ENCODE assay signal across 8 mouse cellular contexts in genomic region chr16:32499430-32500037, GRCm38 (mm10). TPM values are rescaled to one million over a fixed set of nuclear protein-coding genes. Genes with fewer than 3 reads are reported as not detected.
DNase-seq lines count a peak whose midpoint lies in the region; ATAC-seq lines count a peak whose summit lies in the region.

No protein-coding gene starts in this region.

- DNase-seq in ES-CJ7 (ENCODE audit: low read depth, low spot score) = peak; percentile 94
- peak; percentile 87 for DNase-seq in cerebellum, adult 11 months
- DNase-seq in heart, postnatal 36 days = peak; percentile 81 to 88
- peak; percentile 79 for DNase-seq in layer of hippocampus, adult 9-10 months (ENCODE audit: low spot score)
- DNase-seq in ovary, postnatal 14 days (ENCODE audit: low spot score) = peak; percentile 88
- DNase-seq in thymus, postnatal 10 days (ENCODE audit: low spot score in 2 of 2) = peak; percentile 71 to 92

- intact Hi-C loops in heart, postnatal 36 days (cut with DNase I) = loop anchor here (2.0 to 5.0 kb wide), 3 partner anchors 127 to 383 kb away; no protein-coding TSS in a partner anchor

- H3K27ac ChIP-seq in forebrain, embryonic 15.5 days (replicated peaks) = peak overlapping the region; percentile 63; the same call in 1 of the 2 replicates
- H3K27ac ChIP-seq in lung, embryonic 16.5 days (ENCODE audit: low read length) = no peak overlapping the region

- peak overlapping the region; percentile 60 for H3K4me2 ChIP-seq in forebrain, embryonic 15.5 days (replicated peaks)
- H3K4me2 ChIP-seq in lung, embryonic 16.5 days (ENCODE audit: low read depth, low read length) = peak overlapping the region; percentile 76

- WGBS in forebrain, embryonic 15.5 days = 8% methylated on average over 22 of the region's 22 CpGs
- 8% methylated on average over 22 of the region's 22 CpGs for WGBS in lung, embryonic 16.5 days

- no peaks in the 10 kb centered on the region for H3K36me3 ChIP-seq in forebrain, embryonic 15.5 days
- no peaks in the 10 kb centered on the region for H3K36me3 ChIP-seq in lung, embryonic 16.5 days (ENCODE audit: control insufficient read depth, insufficient read depth, low read length)

- peak overlapping the region; percentile 65 for H3K9ac ChIP-seq in forebrain, embryonic 15.5 days (replicated peaks)
- peak overlapping the region; percentile 56 for H3K9ac ChIP-seq in lung, embryonic 16.5 days (ENCODE audit: low read length)

- ATAC-seq in forebrain, embryonic 15.5 days (replicated peaks) = peak; percentile 95
- peak; percentile 91 for ATAC-seq in lung, embryonic 16.5 days (ENCODE audit: low read depth)

- no peaks in the 10 kb centered on the region for H3K27me3 ChIP-seq in forebrain, embryonic 15.5 days
- H3K27me3 ChIP-seq in lung, embryonic 16.5 days (ENCODE audit: control insufficient read depth, insufficient read depth, low read depth, low read length) = no peaks in the 10 kb centered on the region

- H3K4me3 ChIP-seq in forebrain, embryonic 15.5 days = peak overlapping the region; percentile 44
- H3K4me3 ChIP-seq in lung, embryonic 16.5 days (ENCODE audit: low read length) = peak overlapping the region; percentile 46

- no peaks in the 10 kb centered on the region for H3K9me3 ChIP-seq in forebrain, embryonic 15.5 days
- no peaks in the 10 kb centered on the region for H3K9me3 ChIP-seq in lung, embryonic 16.5 days (ENCODE audit: control insufficient read depth, low read length)

- H3K4me1 ChIP-seq in forebrain, embryonic 15.5 days = peaks cover 6% of the 10 kb centered on the region; the same call in 1 of the 2 replicates
- no peaks in the 10 kb centered on the region; the same call in 1 of the 2 replicates for H3K4me1 ChIP-seq in lung, embryonic 16.5 days (replicated peaks; ENCODE audit: control insufficient read depth, insufficient read depth, low read length)

RNA-seq across cellular contexts. Expression of gene Zdhhc19, which starts 3.5 kb away (rescaled TPM):
- not detected in 2 replicates for polyA plus RNA-seq in forebrain, embryonic 15.5 days (2015; fragmentation: Nextera tagmentation; extraction: Ambion mirVana)
- not detected for total RNA-seq in heart, postnatal 36 days (2021)
- polyA plus RNA-seq in lung, embryonic 16.5 days (2015; fragmentation: Nextera tagmentation; extraction: Ambion mirVana) = not detected in 2 replicates

RNA-seq across cellular contexts. Expression of gene Slc51a, which starts 11.9 kb away (rescaled TPM):
- 0.11 and 0.29 TPM in 2 replicates for polyA plus RNA-seq in forebrain, embryonic 15.5 days (2015; fragmentation: Nextera tagmentation; extraction: Ambion mirVana)
- under 1 TPM; 0.38 to 0.44 TPM for total RNA-seq in heart, postnatal 36 days (2021)
- polyA plus RNA-seq in lung, embryonic 16.5 days (2015; fragmentation: Nextera tagmentation; extraction: Ambion mirVana) = 0.28 and 0.55 TPM in 2 replicates
